Mouse (Mus musculus) neural tube, embryonic 12.5 days (tissue): ENCODE data around the gene Tmem29. TPM values are rescaled to one million over a fixed set of nuclear protein-coding genes. Genes with fewer than 3 reads are reported as not detected.

Source experiments
- ATAC-seq: fragments of 200-750 bp; cut with Nextera tagmentation; 2 replicates; pipeline ENCODE4 v1.8.0; 2017; ENCODE audit warnings: low read depth, mild to moderate bottlenecking, moderate TSS enrichment, moderate library complexity; ENCODE audit not compliant: low FRiP score
- H3K27ac ChIP-seq: fragments of 300-500 bp; sonication (generic); 2 replicates; pipeline ENCODE4 v1.5.1; 2016
- H3K27me3 ChIP-seq: fragments of 300-500 bp; sonication (generic); replicated peaks from 2 replicates; pipeline ENCODE4 v1.6.1; 2016; ENCODE audit warnings: mild to moderate bottlenecking
- H3K36me3 ChIP-seq: fragments of 300-500 bp; sonication (generic); 2 replicates; pipeline ENCODE4 v1.6.1; 2016; ENCODE audit warnings: mild to moderate bottlenecking
- H3K4me1 ChIP-seq: fragments of 300-500 bp; sonication (generic); 2 replicates; pipeline ENCODE4 v1.6.1; 2016
- H3K4me2 ChIP-seq: fragments of 300-500 bp; sonication (generic); replicated peaks from 2 replicates; pipeline ENCODE4 v1.6.1; 2016; ENCODE audit warnings: mild to moderate bottlenecking
- H3K4me3 ChIP-seq: fragments of 300-500 bp; sonication (generic); 2 replicates; pipeline ENCODE4 v1.5.1; 2016
- H3K9ac ChIP-seq: fragments of 300-500 bp; sonication (generic); 2 replicates; pipeline ENCODE4 v1.6.1; 2016; ENCODE audit warnings: mild to moderate bottlenecking
- H3K9me3 ChIP-seq: fragments of 300-500 bp; sonication (generic); 2 replicates; pipeline ENCODE4 v1.6.1; 2016; ENCODE audit warnings: mild to moderate bottlenecking
- WGBS: fragments of 180-500 bp; shearing (Covaris S2); methylation state at CpG from one replicate; pipeline ENCODE4 v1.1.7; 2016; 5-methylcytosine and 5-hydroxymethylcytosine counted together
- polyA plus RNA-seq: library from polyadenylated mRNA; unstranded; fragments of >200 nt; fragmentation: Nextera tagmentation; extraction: Ambion mirVana; gene quantifications from 2 replicates; pipeline ENCODE4 v1.2.1, GENCODE M21; 2016

Gene Tmem29
- polyA plus RNA-seq, 1 experiment from 2014 or later = 53.8 TPM

DNA sequence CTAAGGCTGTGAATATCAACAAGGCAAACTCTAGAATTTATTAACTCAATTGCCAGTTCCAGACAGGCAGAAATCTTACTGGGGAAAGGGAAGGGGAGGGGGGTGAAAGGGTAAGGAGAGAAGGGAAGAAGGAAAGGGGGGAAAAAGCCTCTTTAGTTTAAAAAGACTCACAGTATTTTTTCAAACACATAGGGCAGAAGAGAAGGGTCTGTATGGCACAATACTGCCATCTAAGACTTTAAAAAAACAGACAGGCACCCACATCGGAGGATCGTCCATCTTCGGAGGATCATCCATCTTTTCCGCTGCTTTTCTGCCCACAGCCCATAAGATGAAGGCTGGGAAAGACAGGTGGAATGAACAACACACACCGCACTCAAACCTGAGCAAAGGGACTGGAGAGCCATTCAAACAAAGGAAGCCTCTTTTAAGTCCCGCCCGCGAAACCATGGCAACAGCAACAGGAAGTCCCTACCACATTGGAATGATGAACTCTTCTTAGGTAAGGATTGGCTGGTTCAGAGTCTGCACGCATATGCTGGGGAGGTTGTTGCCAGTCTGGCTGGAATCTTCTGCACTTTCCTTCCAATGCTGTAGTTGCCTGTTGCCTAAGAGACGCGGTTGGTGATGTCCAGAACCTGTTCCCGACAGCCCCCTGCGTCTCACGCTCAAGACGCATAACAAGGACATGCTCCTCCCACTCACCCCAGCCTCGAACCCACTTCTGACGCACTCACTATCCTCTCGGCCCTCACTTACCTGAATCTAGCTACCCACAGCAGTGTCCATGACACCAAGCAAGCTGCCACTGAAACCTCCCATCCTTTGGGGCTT is 18.2 kb downstream of the Tmem29 start:
- H3K4me1 ChIP-seq = no peaks in the 10 kb centered on the region
- peak; percentile 95 for ATAC-seq
- 0 out of 2 replicates have a peak overlapping the region, but pooled peaks have one; percentile 26 for H3K9ac ChIP-seq
- H3K4me3 ChIP-seq = peak overlapping the region; percentile 29
- H3K4me2 ChIP-seq = peak overlapping the region; percentile 54
- 27% methylated on average over 18 of the region's 18 CpGs for WGBS
- no peak overlapping the region for H3K27ac ChIP-seq
- no peaks in the 10 kb centered on the region for H3K27me3 ChIP-seq
- H3K9me3 ChIP-seq = no peaks in the 10 kb centered on the region
- no peaks in the 10 kb centered on the region for H3K36me3 ChIP-seq

DNA sequence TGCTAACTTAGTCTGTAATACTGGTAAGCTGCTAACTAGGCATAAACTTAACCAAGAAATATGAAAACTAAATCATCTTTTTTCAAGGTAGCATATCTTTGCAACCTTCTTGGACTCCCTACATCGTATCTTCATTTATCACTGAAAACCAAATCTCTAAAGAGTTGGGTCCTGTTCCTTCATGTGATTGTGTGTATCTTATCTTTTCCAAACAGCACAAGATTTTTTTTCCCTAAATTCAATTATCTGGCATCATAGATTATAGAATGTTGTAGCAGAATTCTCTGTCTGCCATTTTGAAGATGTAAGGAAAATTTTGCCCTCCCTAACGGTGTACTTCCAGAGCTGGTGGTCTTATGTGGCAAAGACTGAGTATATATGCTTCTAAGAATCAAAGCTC is 22.6 kb downstream of the Tmem29 start:
- no peaks in the 10 kb centered on the region for H3K36me3 ChIP-seq
- WGBS = 92% methylated on average over 2 of the region's 2 CpGs
- no peaks in the 10 kb centered on the region for H3K27me3 ChIP-seq
- no peak overlapping the region for H3K4me3 ChIP-seq
- H3K4me1 ChIP-seq = no peaks in the 10 kb centered on the region
- H3K27ac ChIP-seq = no peak overlapping the region
- no peak for ATAC-seq
- no peaks in the 10 kb centered on the region for H3K9me3 ChIP-seq
- no peak overlapping the region for H3K4me2 ChIP-seq
- no peak overlapping the region for H3K9ac ChIP-seq

DNA sequence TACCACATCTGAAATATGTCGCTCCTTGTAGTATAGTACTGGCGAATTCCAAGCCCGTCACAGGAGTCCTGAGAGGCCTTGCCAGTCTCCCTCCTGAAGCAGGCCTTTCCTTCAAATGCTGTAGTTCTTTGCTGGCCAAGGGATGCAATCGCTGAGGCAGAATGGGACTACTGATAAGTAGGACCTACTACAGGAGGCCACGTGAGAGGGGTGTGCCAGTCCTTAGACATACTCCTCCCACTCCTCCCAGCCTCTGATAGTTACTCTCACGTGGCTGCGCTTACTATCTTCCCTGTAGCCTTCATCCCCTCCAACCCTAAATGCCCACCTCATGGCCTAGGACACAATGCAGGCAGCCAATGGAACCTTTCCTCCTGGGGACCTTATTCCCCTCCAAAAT is 23.6 kb downstream of the Tmem29 start:
- no peak overlapping the region for H3K4me2 ChIP-seq
- no peak for ATAC-seq

DNA sequence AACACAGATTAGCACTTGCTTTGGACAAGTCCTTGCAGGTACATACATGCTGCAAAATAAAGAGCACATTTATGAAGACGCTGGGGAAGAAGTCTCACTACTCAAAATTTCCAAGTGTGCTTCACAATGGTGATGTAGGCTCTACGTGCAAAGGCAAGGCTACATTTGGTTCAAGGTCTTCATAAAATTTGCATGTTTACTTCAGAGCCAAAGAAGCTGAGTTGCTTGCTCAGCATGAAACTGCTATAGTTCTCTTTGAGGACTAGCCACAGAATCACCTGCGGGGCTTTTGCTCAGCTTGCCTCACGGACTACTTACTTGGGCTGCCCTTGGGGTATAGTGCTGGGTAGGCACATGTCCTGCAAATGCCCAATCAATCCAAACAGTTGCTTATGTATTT is 45.4 kb downstream of the Tmem29 start:
- no peaks in the 10 kb centered on the region for H3K36me3 ChIP-seq
- H3K27me3 ChIP-seq = no peaks in the 10 kb centered on the region
- H3K4me2 ChIP-seq = no peak overlapping the region
- no peak for ATAC-seq
- H3K4me1 ChIP-seq = no peaks in the 10 kb centered on the region
- no peak overlapping the region for H3K4me3 ChIP-seq
- H3K27ac ChIP-seq = no peak overlapping the region
- H3K9ac ChIP-seq = no peak overlapping the region
- 91% methylated on average over 4 of the region's 4 CpGs for WGBS
- H3K9me3 ChIP-seq = no peaks in the 10 kb centered on the region

More for the DNA sequence above, 23.6 kb downstream of the Tmem29 start:
- 88% methylated on average over 7 of the region's 7 CpGs for WGBS
- H3K9ac ChIP-seq = no peak overlapping the region
- H3K27ac ChIP-seq = no peak overlapping the region
- no peaks in the 10 kb centered on the region for H3K36me3 ChIP-seq
- H3K27me3 ChIP-seq = no peaks in the 10 kb centered on the region
- no peaks in the 10 kb centered on the region for H3K9me3 ChIP-seq
- H3K4me1 ChIP-seq = no peaks in the 10 kb centered on the region
- H3K4me3 ChIP-seq = no peak overlapping the region

Other genes starting within 250 kb of the Tmem29 start
- gene Alas2, start 88.2 kb upstream of the Tmem29 start, polyA plus RNA-seq = 31.1 and 32.2 TPM in 2 replicates
- gene Pfkfb1, start 129.1 kb upstream of the Tmem29 start, polyA plus RNA-seq = 3.8 and 5.6 TPM in 2 replicates
- gene Apex2, start 130.7 kb upstream of the Tmem29 start, polyA plus RNA-seq = 21.8 and 24.9 TPM in 2 replicates
- gene Tro, start 198.4 kb upstream of the Tmem29 start, polyA plus RNA-seq = 49.7 and 53.7 TPM in 2 replicates